Mouse (Mus musculus): ENCODE data around the gene Hcn3.

DNA sequence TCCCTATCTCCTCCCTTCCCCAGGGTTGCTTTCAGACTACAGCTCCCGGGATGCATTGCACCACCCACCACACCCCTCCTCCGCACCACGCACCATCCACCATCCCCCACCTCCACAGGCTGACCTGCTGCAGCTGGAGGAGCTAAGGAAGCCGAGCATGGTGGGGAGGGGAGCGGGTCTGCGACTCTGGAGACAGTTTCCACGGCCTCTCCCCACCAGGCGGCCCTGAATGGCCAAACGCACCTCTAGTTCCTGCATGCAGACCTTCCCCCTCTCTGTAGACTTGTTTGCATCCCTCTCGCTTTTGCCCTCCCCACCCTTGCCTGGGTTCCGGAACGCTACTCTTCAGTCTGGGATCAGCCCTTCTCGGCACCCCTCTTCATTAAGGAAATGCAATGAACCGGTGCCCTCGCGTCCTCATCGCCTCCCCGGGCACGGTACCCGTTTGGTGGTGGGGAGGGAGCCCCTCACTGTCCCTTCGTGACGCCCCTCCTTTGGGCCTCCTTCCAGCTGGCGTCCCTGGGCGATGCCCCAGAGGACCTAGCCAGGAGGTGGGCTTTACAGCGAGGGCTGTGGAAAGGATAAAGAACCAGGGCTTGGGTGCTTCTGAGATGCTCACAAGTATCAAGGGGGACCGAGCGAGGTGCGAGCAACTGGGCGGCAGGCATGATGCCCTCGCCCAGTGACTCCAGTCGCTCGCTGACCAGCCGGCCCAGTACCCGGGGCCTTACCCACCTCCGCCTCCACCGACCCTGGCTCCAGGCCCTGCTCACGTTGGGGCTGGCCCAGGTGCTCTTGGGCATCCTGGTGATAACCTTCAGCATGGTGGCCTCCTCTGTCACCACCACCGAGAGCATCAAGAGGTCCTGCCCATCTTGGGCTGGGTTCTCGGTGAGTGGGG lies 23.3 kb upstream of the Hcn3 start, which contains the start of gene Fam189b:
- TF ChIP-seq POLR2A (IDR thresholded peaks at IDR 0.05; ENCODE audit: insufficient read length, low read depth) (peak; percentile 61), MYOG (IDR thresholded peaks at IDR 0.05; ENCODE audit: control insufficient read depth in 1 of 3, insufficient read depth in 1 of 3, insufficient read length in 2 of 3, low read depth in 2 of 3) (no peak), USF1 (IDR thresholded peaks at IDR 0.05; ENCODE audit: low read depth) (no peak)
